Mouse (Mus musculus) lung, postnatal 0 days (tissue): ENCODE results near the gene Nudt2.

Experiments used
- CTCF ChIP-seq: IDR thresholded peaks from 2 replicates; pipeline ENCODE4 v1.5.1; 2016; ENCODE audit warnings: antibody characterized with exemption, mild to moderate bottlenecking
- EP300 ChIP-seq: IDR thresholded peaks from 2 replicates; pipeline ENCODE4 v1.6.1; 2016; ENCODE audit warnings: antibody characterized with exemption, mild to moderate bottlenecking, control low read depth

GRCm38 (mm10) chr4:41447595-41447994, 17.4 kb upstream of the Nudt2 start:
- no peak for TF ChIP-seq EP300
- no peak for TF ChIP-seq CTCF
